Mouse (Mus musculus): ENCODE measurements around the gene AW011738. TPM values are rescaled to one million over a fixed set of nuclear protein-coding genes. Genes with fewer than 3 reads are reported as not detected.
A peak's percentile ranks its signal among the peaks of the same experiment; 100 is the strongest.

AW011738 gene
- total RNA-seq, 2 experiments from 2014 or later = 4.0 to 5.8 TPM

- intact Hi-C loops (cut with DNase I) = loop anchor here (2.0 kb wide), 1 partner anchor 32 kb away; the partner anchor contains the start of gene AW011738
- DNase-seq (ENCODE audit: low spot score in 2 of 2) = peak; percentile 81 to 84
Observed at GRCm38 (mm10) chr4:156234701-156235213, 31.7 kb downstream of the AW011738 start, which contains the start of gene Plekhn1. TSS of gene Plekhn1 (minus strand) at chr4:156234857.

- no peak for DNase-seq (ENCODE audit: low spot score in 2 of 2)
- intact Hi-C loops (cut with DNase I) = loop anchor here (2.0 kb wide), 1 partner anchor 33 kb away; the partner anchor contains the start of gene AW011738
Observed at GRCm38 (mm10) chr4:156235360-156235770, 32.3 kb downstream of the AW011738 start.

GRCm38 (mm10) chr4:156235808-156236533 is 32.9 kb downstream of the AW011738 start, which contains the start of gene Noc2l:
TSS of gene Noc2l (plus strand) at chr4:156236010.
- peak; percentile 92 to 93 for DNase-seq (ENCODE audit: low spot score in 2 of 2)
- intact Hi-C loops (cut with DNase I) = loop anchor here (2.0 kb wide), 1 partner anchor 33 kb away; the partner anchor contains the start of gene AW011738

GRCm38 (mm10) chr4:156236651-156237447 is 33.7 kb downstream of the AW011738 start:
- intact Hi-C loops (cut with DNase I) = no loop called here
- DNase-seq (ENCODE audit: low spot score in 2 of 2) = no peak

- no peak for DNase-seq (ENCODE audit: low spot score in 2 of 2)
- intact Hi-C loops (cut with DNase I) = no loop called here
Observed at GRCm38 (mm10) chr4:156249567-156249966, 46.5 kb downstream of the AW011738 start.

GRCm38 (mm10) chr4:156251081-156251480 is 48.0 kb downstream of the AW011738 start:
- DNase-seq (ENCODE audit: low spot score in 2 of 2) = no peak
- intact Hi-C loops (cut with DNase I) = no loop called here

GRCm38 (mm10) chr4:156252140-156252539 is 49.0 kb downstream of the AW011738 start:
- intact Hi-C loops (cut with DNase I) = no loop called here

GRCm38 (mm10) chr4:156252619-156253018 is 49.5 kb downstream of the AW011738 start:
- DNase-seq (ENCODE audit: low spot score in 2 of 2) = no peak

More at GRCm38 (mm10) chr4:156252140-156252539, 49.0 kb downstream of the AW011738 start:
- DNase-seq (ENCODE audit: low spot score in 2 of 2) = no peak

GRCm38 (mm10) chr4:156253043-156253442 is 49.9 kb downstream of the AW011738 start:
- DNase-seq (ENCODE audit: low spot score in 2 of 2) = no peak
- intact Hi-C loops (cut with DNase I) = no loop called here

More at GRCm38 (mm10) chr4:156252619-156253018, 49.5 kb downstream of the AW011738 start:
- intact Hi-C loops (cut with DNase I) = no loop called here

- no peak for DNase-seq (ENCODE audit: low spot score in 2 of 2)
- intact Hi-C loops (cut with DNase I) = no loop called here
Observed at GRCm38 (mm10) chr4:156254361-156255077, 51.4 kb downstream of the AW011738 start.

Small RNAs within 50 kb of the gene (microRNA-seq; reads per million reads assigned to microRNA genes)
- 3.3 reads per million, percentile 7 among the genes with 10 or more reads in this experiment for gene Mir7658

Other genes with a start within 250 kb of the AW011738 start
- gene C1qtnf12, start 241.0 kb upstream of the AW011738 start, total RNA-seq (2021) = 10 to 100 TPM; 18.1 to 19.5 TPM
- gene B3galt6, start 210.7 kb upstream of the AW011738 start, total RNA-seq (2021) = 10 to 100 TPM in 1 of 2 experiments, 1 to 10 TPM in 1; 9.9 to 11.1 TPM
- 100 to 1,000 TPM; 184 to 206 TPM for gene Sdf4, start 210.4 kb upstream of the AW011738 start, total RNA-seq (2021)
- 1 to 10 TPM in 1 of 2 experiments, under 1 TPM in 1; 0.39 to 1.9 TPM for gene Tnfrsf4, start 189.5 kb upstream of the AW011738 start, total RNA-seq (2021)
- gene Tnfrsf18, start 177.1 kb upstream of the AW011738 start, total RNA-seq (2021) = not detected
- not detected for gene Ttll10, start 143.9 kb upstream of the AW011738 start, total RNA-seq (2021)
- 10 to 100 TPM; 27.0 to 35.8 TPM for gene 9430015G10Rik, start 93.3 kb upstream of the AW011738 start, total RNA-seq (2021)
- 1 to 10 TPM in 1 of 2 experiments, under 1 TPM in 1; 0.84 to 1.1 TPM for gene Rnf223, start 72.8 kb upstream of the AW011738 start, total RNA-seq (2021)
- 100 to 1,000 TPM; 126 to 150 TPM for gene Agrn, start 5.8 kb upstream of the AW011738 start, total RNA-seq (2021)
- gene Isg15, start 2.5 kb upstream of the AW011738 start, total RNA-seq (2021) = 1 to 10 TPM; 1.5 to 1.9 TPM
- gene Perm1, start 12.6 kb downstream of the AW011738 start, total RNA-seq (2021) = under 1 TPM; 0.37 to 0.45 TPM
- 10 to 100 TPM; 32.4 to 42.9 TPM for gene Plekhn1, start 31.6 kb downstream of the AW011738 start, total RNA-seq (2021)
- 10 to 100 TPM; 64.4 to 68.0 TPM for gene Noc2l, start 32.7 kb downstream of the AW011738 start, total RNA-seq (2021)
- gene Samd11, start 52.4 kb downstream of the AW011738 start, total RNA-seq (2021) = 1 to 10 TPM; 3.9 to 4.7 TPM
- gene Vmn2r-ps159, start 127.8 kb downstream of the AW011738 start, total RNA-seq (2021) = not detected